Mouse (Mus musculus): ENCODE data around the gene Sox10.

GRCm38 (mm10) chr15:79201491-79202150 lies 36.6 kb upstream of the Sox10 start:
- TF ChIP-seq CTCF (IDR thresholded peaks at IDR 0.05; ENCODE audit: control insufficient read depth, insufficient read depth, insufficient read length) (no peak), MAX (IDR thresholded peaks at IDR 0.05) (no peak), USF1 (IDR thresholded peaks at IDR 0.05; ENCODE audit: low read depth) (no peak), MYOG (IDR thresholded peaks at IDR 0.05; ENCODE audit: control insufficient read depth, extremely low read depth, insufficient read length) (no peak), MYOD1 (IDR thresholded peaks at IDR 0.05; ENCODE audit: control insufficient read depth, insufficient read length, low read depth) (no peak), FOSL1 (IDR thresholded peaks at IDR 0.05; ENCODE audit: insufficient read depth, low read length, poor library complexity, severe bottlenecking) (no peak), CEBPB (IDR thresholded peaks at IDR 0.05; ENCODE audit: low read depth) (no peak)

Measured in C2C12 (cell line).